Mouse (Mus musculus) heart, embryonic 15.5 days (tissue): ENCODE results near the gene Xkr8. TPM values are rescaled to one million over a fixed set of nuclear protein-coding genes. Genes with fewer than 3 reads are reported as not detected.
"Not testable (repeated sequence)": the region's sequence is repeated elsewhere in the genome, so short reads cannot be mapped to it uniquely, and the experiment has no call there.

Experiments
- ATAC-seq: fragments of 200-750 bp; cut with Nextera tagmentation; replicated peaks from 2 replicates; pipeline ENCODE4 v1.8.0; 2017; ENCODE audit warnings: low read depth, moderate TSS enrichment; ENCODE audit not compliant: insufficient number of reproducible peaks, insufficient read depth, low FRiP score
- H3K27ac ChIP-seq: fragments of 300-500 bp; sonication (generic); 2 replicates; pipeline ENCODE4 v1.5.1; 2015; ENCODE audit warnings: mild to moderate bottlenecking, inconsistent platforms
- H3K27me3 ChIP-seq: fragments of 300-500 bp; sonication (generic); 2 replicates; pipeline ENCODE4 v1.6.1; 2015; ENCODE audit warnings: inconsistent platforms
- H3K36me3 ChIP-seq: fragments of 300-500 bp; sonication (generic); 2 replicates; pipeline ENCODE4 v1.6.1; 2015; ENCODE audit warnings: mild to moderate bottlenecking, inconsistent platforms
- H3K4me1 ChIP-seq: fragments of 300-500 bp; sonication (generic); replicated peaks from 2 replicates; pipeline ENCODE4 v1.6.1; 2015; ENCODE audit warnings: inconsistent platforms
- H3K4me2 ChIP-seq: fragments of 300-500 bp; sonication (generic); 2 replicates; pipeline ENCODE4 v1.6.1; 2015; ENCODE audit warnings: inconsistent platforms, mild to moderate bottlenecking, moderate library complexity
- H3K4me3 ChIP-seq: fragments of 300-500 bp; sonication (generic); 2 replicates; pipeline ENCODE4 v1.5.1; 2015; ENCODE audit warnings: mild to moderate bottlenecking, inconsistent platforms
- H3K9ac ChIP-seq: fragments of 300-500 bp; sonication (generic); 2 replicates; pipeline ENCODE4 v1.6.1; 2015; ENCODE audit warnings: mild to moderate bottlenecking, inconsistent platforms
- H3K9me3 ChIP-seq: fragments of 300-500 bp; sonication (generic); replicated peaks from 2 replicates; pipeline ENCODE4 v1.6.1; 2016; ENCODE audit warnings: inconsistent platforms
- WGBS: fragments of 180-500 bp; shearing (Covaris S2); methylation state at CpG from one replicate; pipeline ENCODE4 v1.1.7; 2015; ENCODE audit warnings: mixed read lengths; 5-methylcytosine and 5-hydroxymethylcytosine counted together
- polyA plus RNA-seq: library from polyadenylated mRNA; unstranded; fragments of >200 nt; fragmentation: Nextera tagmentation; extraction: Ambion mirVana; gene quantifications from 2 replicates; pipeline ENCODE4 v1.2.1, GENCODE M21; 2015

Gene Xkr8
- polyA plus RNA-seq, 1 experiment from 2014 or later: 2.1 TPM

- H3K9ac ChIP-seq: peak within 1 kb of the TSS; percentile 56
- no peaks in the 10 kb centered on the region for H3K9me3 ChIP-seq
- H3K4me1 ChIP-seq: peaks cover 10% of the 10 kb centered on the region
- peak; percentile 87 for ATAC-seq
- no peak within 1 kb of the TSS for H3K27ac ChIP-seq
- H3K27me3 ChIP-seq: peaks cover 12% of the 10 kb centered on the region; the same call in 1 of the 2 replicates
- H3K4me3 ChIP-seq: peak within 1 kb of the TSS; percentile 56
- no peaks in the 10 kb centered on the region for H3K36me3 ChIP-seq
- WGBS: under 1% methylated on average over 22 of the region's 22 CpGs
- peak within 1 kb of the TSS; percentile 97 for H3K4me2 ChIP-seq
Observed at GRCm38 (mm10) chr4:132756974-132757373, 24.6 kb upstream of the Xkr8 start, which contains the start of gene Smpdl3b. TSS of gene Smpdl3b (minus strand) at chr4:132757252.

- Histone ChIP-seq H3K4me1 (peaks cover 10% of the 10 kb centered on the region), H3K27me3 (peaks cover 9% of the 10 kb centered on the region; the same call in 1 of the 2 replicates), H3K4me2 (no peak overlapping the region), H3K9ac (no peak overlapping the region), H3K9me3 (no peaks in the 10 kb centered on the region), H3K36me3 (no peaks in the 10 kb centered on the region), H3K4me3 (no peak overlapping the region), H3K27ac (no peak overlapping the region)
- no peak for ATAC-seq
- 51% methylated on average over 6 of the region's 6 CpGs for WGBS
Observed at GRCm38 (mm10) chr4:132752992-132753391, 20.6 kb upstream of the Xkr8 start.

DNA sequence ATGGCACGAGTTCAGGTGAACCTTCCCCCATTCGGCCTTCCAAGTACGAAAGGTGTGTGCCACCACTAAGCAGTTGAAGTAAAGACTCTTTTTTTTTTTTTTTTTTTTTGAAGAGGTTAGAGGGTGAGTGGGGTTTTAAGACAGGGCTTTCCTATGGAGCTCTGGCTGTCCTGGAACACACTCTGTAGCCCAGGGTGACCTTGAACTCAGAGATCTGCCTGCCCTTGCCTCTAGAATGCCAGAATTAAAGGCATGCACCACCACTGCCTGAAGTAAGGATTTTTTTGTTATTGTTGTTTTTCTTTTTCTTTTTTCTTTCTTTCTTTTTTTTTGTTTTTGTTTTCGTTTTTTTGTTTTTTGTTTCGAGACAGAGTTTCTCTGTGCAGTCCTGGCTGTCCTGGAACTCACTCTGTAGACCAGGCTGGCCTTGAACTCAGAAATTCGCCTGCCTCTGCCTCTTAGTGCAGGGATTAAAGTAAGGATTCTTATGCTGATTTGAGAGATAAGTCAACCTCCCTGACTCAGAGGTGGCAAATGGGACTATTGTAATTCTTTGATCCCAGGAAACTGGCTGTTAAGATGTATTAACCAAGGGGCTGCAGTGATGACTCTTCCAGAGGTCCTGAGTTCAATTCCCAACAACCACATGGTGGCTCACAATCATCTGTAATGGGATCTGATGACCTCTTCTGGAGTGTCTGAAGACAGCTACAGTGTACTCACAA, 17.1 kb upstream of the Xkr8 start:
- Histone ChIP-seq H3K27ac (no peak overlapping the region), H3K4me3 (no peak overlapping the region), H3K4me1 (peaks cover 4% of the 10 kb centered on the region), H3K4me2 (no peak overlapping the region), H3K9me3 (no peaks in the 10 kb centered on the region), H3K36me3 (no peaks in the 10 kb centered on the region), H3K9ac (no peak overlapping the region), H3K27me3 (no peaks in the 10 kb centered on the region)
- WGBS: 79% methylated on average over 6 of the region's 6 CpGs
- no peak for ATAC-seq

- no peak overlapping the region for H3K4me2 ChIP-seq
- no peak overlapping the region for H3K27ac ChIP-seq
- WGBS: 89% methylated on average over 4 of the region's 4 CpGs
- H3K4me3 ChIP-seq: no peak overlapping the region
- no peak for ATAC-seq
- no peaks in the 10 kb centered on the region for H3K36me3 ChIP-seq
- no peak overlapping the region for H3K9ac ChIP-seq
- peaks cover 10% of the 10 kb centered on the region for H3K4me1 ChIP-seq
- H3K27me3 ChIP-seq: no peaks in the 10 kb centered on the region
- H3K9me3 ChIP-seq: no peaks in the 10 kb centered on the region
Observed at GRCm38 (mm10) chr4:132748778-132749177, 16.4 kb upstream of the Xkr8 start.

- Histone ChIP-seq H3K4me1 (peaks cover 12% of the 10 kb centered on the region), H3K9ac (no peak overlapping the region), H3K9me3 (no peaks in the 10 kb centered on the region), H3K4me2 (peak overlapping the region; percentile 42), H3K4me3 (peak overlapping the region; percentile 20; the same call in 1 of the 2 replicates), H3K36me3 (no peaks in the 10 kb centered on the region), H3K27ac (peak overlapping the region; percentile 50), H3K27me3 (no peaks in the 10 kb centered on the region)
- 43% methylated on average over 9 of the region's 9 CpGs for WGBS
- no peak; the same call in 1 of the 2 replicates for ATAC-seq
Observed at GRCm38 (mm10) chr4:132747664-132748259, 15.4 kb upstream of the Xkr8 start.

GRCm38 (mm10) chr4:132746911-132747517, 14.7 kb upstream of the Xkr8 start:
- no peaks in the 10 kb centered on the region for H3K36me3 ChIP-seq
- H3K9ac ChIP-seq: no peak overlapping the region
- no peaks in the 10 kb centered on the region for H3K27me3 ChIP-seq
- no peaks in the 10 kb centered on the region for H3K9me3 ChIP-seq
- peak overlapping the region; percentile 50 for H3K27ac ChIP-seq
- peaks cover 12% of the 10 kb centered on the region for H3K4me1 ChIP-seq
- no peak overlapping the region for H3K4me2 ChIP-seq
- WGBS: 81% methylated on average over 9 of the region's 9 CpGs
- no peak overlapping the region for H3K4me3 ChIP-seq
- no peak for ATAC-seq

DNA sequence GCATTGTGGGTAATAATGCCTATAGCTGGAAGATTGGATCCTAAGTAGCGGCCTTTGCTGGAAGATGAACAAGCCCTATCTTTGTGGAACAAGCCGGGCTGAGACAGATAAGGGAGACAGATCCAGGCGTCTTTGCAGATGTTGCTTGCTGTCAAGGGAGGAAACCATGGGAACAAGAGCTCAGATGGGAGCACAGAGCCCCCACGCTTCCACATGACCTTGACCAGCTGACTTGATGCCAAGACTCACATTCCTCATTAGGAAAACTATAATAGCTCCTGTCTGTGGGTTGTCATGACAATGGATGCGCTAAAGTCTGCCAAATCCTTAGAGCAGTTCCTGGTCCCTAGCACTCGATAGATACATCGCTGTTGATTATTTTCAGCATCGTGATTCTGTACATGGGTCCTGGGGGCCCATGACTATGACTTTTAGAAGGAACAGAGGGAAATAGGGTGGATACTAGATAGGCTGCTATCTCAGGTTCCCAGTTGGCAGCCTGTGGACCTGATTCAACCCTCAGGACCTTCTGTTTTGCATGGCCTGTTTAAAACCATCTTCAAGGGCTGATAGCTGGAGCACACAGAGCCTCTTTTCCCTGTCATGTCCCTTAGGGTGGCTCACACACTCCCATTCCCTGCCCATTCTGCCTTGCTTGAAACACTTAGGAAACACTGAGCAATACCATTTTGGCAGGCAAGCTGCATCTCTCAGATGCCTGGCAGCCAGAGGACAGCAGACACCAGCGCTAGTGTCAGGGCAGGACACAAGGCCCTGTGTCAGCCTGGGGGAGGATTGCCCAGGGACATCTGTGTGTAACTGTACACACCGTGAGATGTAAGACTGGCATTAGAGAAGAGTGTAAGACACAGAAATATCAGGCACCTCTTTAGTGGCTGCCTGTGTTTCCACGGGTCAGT, 11.9 kb upstream of the Xkr8 start:
- no peak overlapping the region for H3K9ac ChIP-seq
- no peak overlapping the region for H3K27ac ChIP-seq
- H3K36me3 ChIP-seq: no peaks in the 10 kb centered on the region
- 47% methylated on average over 11 of the region's 11 CpGs for WGBS
- no peaks in the 10 kb centered on the region for H3K27me3 ChIP-seq
- H3K4me2 ChIP-seq: no peak overlapping the region
- peaks cover 12% of the 10 kb centered on the region for H3K4me1 ChIP-seq
- no peak overlapping the region for H3K4me3 ChIP-seq
- ATAC-seq: no peak
- no peaks in the 10 kb centered on the region for H3K9me3 ChIP-seq

- H3K36me3 ChIP-seq: no peaks in the 10 kb centered on the region
- no peaks in the 10 kb centered on the region for H3K9me3 ChIP-seq
- no peak for ATAC-seq
- peaks cover 12% of the 10 kb centered on the region for H3K4me1 ChIP-seq
- no peak overlapping the region for H3K9ac ChIP-seq
- no peaks in the 10 kb centered on the region for H3K27me3 ChIP-seq
- no peak overlapping the region for H3K4me2 ChIP-seq
- WGBS: 84% methylated on average over 7 of the region's 7 CpGs
- no peak overlapping the region for H3K4me3 ChIP-seq
- H3K27ac ChIP-seq: no peak overlapping the region
Observed at GRCm38 (mm10) chr4:132741491-132741890, 9.1 kb upstream of the Xkr8 start.

- H3K27ac ChIP-seq, H3K9me3 ChIP-seq: not testable (repeated sequence)
- WGBS: 87% methylated on average over 9 of the region's 9 CpGs
Observed at GRCm38 (mm10) chr4:132737154-132737553, 4.8 kb upstream of the Xkr8 start.

GRCm38 (mm10) chr4:132735894-132736293, 3.5 kb upstream of the Xkr8 start:
- H3K9me3 ChIP-seq: no peaks in the 10 kb centered on the region
- H3K4me3 ChIP-seq: no peak overlapping the region
- H3K27me3 ChIP-seq: no peaks in the 10 kb centered on the region
- no peak overlapping the region for H3K9ac ChIP-seq
- WGBS: 52% methylated on average over 3 of the region's 3 CpGs
- H3K4me2 ChIP-seq: no peak overlapping the region
- H3K4me1 ChIP-seq: peaks cover 9% of the 10 kb centered on the region
- no peaks in the 10 kb centered on the region for H3K36me3 ChIP-seq
- ATAC-seq: no peak
- no peak overlapping the region for H3K27ac ChIP-seq

More at GRCm38 (mm10) chr4:132737154-132737553, 4.8 kb upstream of the Xkr8 start:
- H3K4me1 ChIP-seq, ATAC-seq, H3K4me2 ChIP-seq, H3K27me3 ChIP-seq, H3K36me3 ChIP-seq, H3K9ac ChIP-seq, H3K4me3 ChIP-seq: not testable (repeated sequence)

GRCm38 (mm10) chr4:132735389-132735788, 3.0 kb upstream of the Xkr8 start:
- Histone ChIP-seq H3K36me3 (no peaks in the 10 kb centered on the region), H3K9ac (no peak overlapping the region), H3K4me2 (no peak overlapping the region), H3K27me3 (no peaks in the 10 kb centered on the region), H3K4me3 (no peak overlapping the region), H3K27ac (no peak overlapping the region), H3K4me1 (peaks cover 9% of the 10 kb centered on the region), H3K9me3 (no peaks in the 10 kb centered on the region)
- no peak for ATAC-seq
- 67% methylated on average over 2 of the region's 2 CpGs for WGBS
